Mouse (Mus musculus): Measurements from ENCODE around the gene Fbp1. TPM values are rescaled to one million over a fixed set of nuclear protein-coding genes. Genes with fewer than 3 reads are reported as not detected.
A peak's percentile ranks its signal among the peaks of the same experiment; 100 is the strongest.

Fbp1 gene
- polyA plus RNA-seq, 1 experiment: not detected

DNA sequence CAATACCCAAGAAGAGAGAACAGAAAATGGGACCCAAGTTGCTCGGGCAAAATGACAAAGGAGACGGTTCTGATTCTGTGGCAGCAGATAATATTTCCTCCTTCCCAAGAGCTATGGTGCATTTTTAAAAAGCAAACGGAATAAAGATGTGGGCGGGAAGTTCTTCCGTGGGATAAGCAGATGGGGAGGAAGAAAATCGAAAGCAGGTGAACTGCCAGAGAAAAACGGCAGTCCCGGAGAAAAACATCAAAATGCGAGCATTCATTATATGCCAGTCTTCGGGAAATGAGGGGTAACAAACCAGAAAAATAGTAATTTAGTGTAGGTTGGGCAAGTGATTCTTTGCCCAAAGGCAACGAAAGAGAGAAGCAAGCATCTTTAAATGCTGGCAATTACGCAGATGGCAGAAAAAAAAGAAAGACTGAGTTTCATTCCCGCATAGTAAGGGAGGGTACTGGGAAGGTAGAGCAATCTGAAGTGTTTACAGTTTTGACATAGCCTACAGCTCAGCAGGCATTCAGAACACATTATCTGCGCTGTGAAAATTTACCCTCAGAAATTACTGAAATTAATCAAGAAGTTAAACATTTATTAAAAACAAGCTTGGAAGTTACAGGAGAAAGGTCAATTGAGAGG is 19.6 kb upstream of the Fbp1 start:
- Histone ChIP-seq H3K4me2 (ENCODE audit: low read depth) (peak overlapping the region; percentile 20), H3K4me3 (no peak overlapping the region)

DNA sequence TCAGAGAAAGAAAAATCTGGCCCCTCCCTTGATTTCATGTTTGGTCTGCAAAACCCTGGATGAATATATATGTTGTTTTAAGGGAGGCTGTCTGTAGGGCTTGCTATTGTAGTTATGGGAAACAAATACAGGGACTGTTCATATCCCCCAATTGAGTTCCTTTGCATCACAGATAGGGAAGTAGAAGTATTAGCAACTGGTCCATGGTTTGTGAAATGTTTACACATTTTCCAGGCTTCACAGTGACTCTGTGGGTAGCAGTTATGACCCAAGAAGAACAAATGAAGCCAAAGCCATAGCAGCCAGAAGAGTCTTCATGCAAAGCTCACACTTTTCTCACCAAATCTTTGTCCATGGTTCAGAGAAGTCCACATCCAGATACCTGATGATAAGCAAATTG is 13.1 kb upstream of the Fbp1 start:
- Histone ChIP-seq H3K79me2 (ENCODE audit: control insufficient read depth, insufficient read depth) (no peaks in the 10 kb centered on the region), H3ac (ENCODE audit: control insufficient read depth, insufficient read length) (no peak overlapping the region), H3K36me3 (ENCODE audit: control insufficient read depth, insufficient read depth) (no peaks in the 10 kb centered on the region), H3K4me3 (no peak overlapping the region), H3K4me2 (ENCODE audit: low read depth) (no peak overlapping the region), H3K27me3 (ENCODE audit: control insufficient read depth, insufficient read depth, insufficient read length) (no peaks in the 10 kb centered on the region)
- TF ChIP-seq TCF3 (IDR thresholded peaks at IDR 0.05; ENCODE audit: insufficient read length, low read depth): no peak
- TF ChIP-seq USF1 (IDR thresholded peaks at IDR 0.05; ENCODE audit: low read depth): no peak
- TF ChIP-seq CEBPB (IDR thresholded peaks at IDR 0.05; ENCODE audit: insufficient read depth, poor library complexity, severe bottlenecking): no peak
- TF ChIP-seq TCF12 (IDR thresholded peaks at IDR 0.05; ENCODE audit: insufficient read depth, poor library complexity, severe bottlenecking): no peak
- TF ChIP-seq MYOD1 (IDR thresholded peaks at IDR 0.05; ENCODE audit: control insufficient read depth in 1 of 3, insufficient read length in 2 of 3, low read depth in 2 of 3): no peak
- TF ChIP-seq E2F4 (IDR thresholded peaks at IDR 0.05; ENCODE audit: insufficient read depth): no peak
- no peak for TF ChIP-seq MAX (IDR thresholded peaks at IDR 0.05; ENCODE audit: low read depth)
- no peak for TF ChIP-seq REST (IDR thresholded peaks at IDR 0.05; ENCODE audit: insufficient read depth, insufficient read length)
- TF ChIP-seq POLR2AphosphoS2 (IDR thresholded peaks at IDR 0.05; ENCODE audit: insufficient read length, low read depth): no peak
- TF ChIP-seq MYOG (IDR thresholded peaks at IDR 0.05; ENCODE audit: control insufficient read depth in 1 of 3, insufficient read depth in 1 of 3, insufficient read length in 2 of 3, low read depth in 2 of 3): no peak
- no peak for TF ChIP-seq POLR2A (IDR thresholded peaks at IDR 0.05; ENCODE audit: insufficient read length, low read depth)
- no peak for TF ChIP-seq SRF (IDR thresholded peaks at IDR 0.05; ENCODE audit: control insufficient read depth, insufficient read length, low read depth)

More for the DNA sequence above, 19.6 kb upstream of the Fbp1 start:
- TF ChIP-seq TCF3 (IDR thresholded peaks at IDR 0.05; ENCODE audit: insufficient read length, low read depth) (no peak), SRF (IDR thresholded peaks at IDR 0.05; ENCODE audit: control insufficient read depth, insufficient read length, low read depth) (no peak), TCF12 (IDR thresholded peaks at IDR 0.05; ENCODE audit: insufficient read depth, poor library complexity, severe bottlenecking) (no peak), MAX (IDR thresholded peaks at IDR 0.05; ENCODE audit: low read depth) (no peak), POLR2AphosphoS2 (IDR thresholded peaks at IDR 0.05; ENCODE audit: insufficient read length, low read depth) (no peak), REST (IDR thresholded peaks at IDR 0.05; ENCODE audit: insufficient read depth, insufficient read length) (no peak), USF1 (IDR thresholded peaks at IDR 0.05; ENCODE audit: low read depth) (no peak)
- H3K27me3 ChIP-seq (ENCODE audit: control insufficient read depth, insufficient read depth, insufficient read length): no peaks in the 10 kb centered on the region
- H3K36me3 ChIP-seq (ENCODE audit: control insufficient read depth, insufficient read depth): no peaks in the 10 kb centered on the region
- H3K79me2 ChIP-seq (ENCODE audit: control insufficient read depth, insufficient read depth): no peaks in the 10 kb centered on the region
- no peak overlapping the region for H3ac ChIP-seq (ENCODE audit: control insufficient read depth, insufficient read length)

DNA sequence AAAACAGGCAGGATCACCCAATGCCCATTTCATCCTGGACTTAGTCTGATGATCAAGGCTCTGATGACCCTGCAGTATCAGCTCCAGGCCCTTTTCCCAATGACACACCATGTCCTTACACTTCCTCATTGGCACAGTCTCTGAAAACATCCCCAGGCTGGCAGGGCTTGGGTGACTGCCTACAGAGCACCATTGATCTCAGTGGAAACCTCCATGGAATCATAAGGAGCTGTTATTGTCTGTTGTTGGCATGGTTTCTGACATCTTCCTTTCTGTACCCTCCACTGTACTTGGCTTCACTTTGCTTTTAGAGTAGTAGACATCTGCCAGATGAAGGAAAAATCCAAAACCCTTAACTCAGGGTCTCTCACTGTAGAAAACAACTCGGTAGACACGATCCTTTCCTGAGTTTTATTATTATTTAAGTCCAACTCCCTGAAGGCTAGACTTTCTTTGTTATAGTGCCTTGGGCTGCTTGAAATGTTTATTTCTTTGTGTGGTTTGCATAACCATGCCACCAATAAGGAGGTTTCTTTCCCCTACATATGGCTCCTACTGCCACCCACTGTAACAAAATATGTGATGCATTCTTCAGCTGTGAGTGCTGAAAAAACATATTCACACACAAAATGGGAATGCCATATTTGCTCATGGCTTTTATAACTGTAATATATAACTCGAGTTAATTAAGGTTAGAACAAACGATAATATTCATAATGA is 10.0 kb upstream of the Fbp1 start:
- Histone ChIP-seq H3K27me3 (ENCODE audit: control insufficient read depth, insufficient read depth, insufficient read length) (no peaks in the 10 kb centered on the region), H3K4me3 (no peak overlapping the region), H3K79me2 (ENCODE audit: control insufficient read depth, insufficient read depth) (no peaks in the 10 kb centered on the region), H3ac (ENCODE audit: control insufficient read depth, insufficient read length) (no peak overlapping the region), H3K36me3 (ENCODE audit: control insufficient read depth, insufficient read depth) (no peaks in the 10 kb centered on the region), H3K4me2 (ENCODE audit: low read depth) (no peak overlapping the region)
- no peak for TF ChIP-seq E2F4 (IDR thresholded peaks at IDR 0.05; ENCODE audit: insufficient read depth)
- TF ChIP-seq TCF3 (IDR thresholded peaks at IDR 0.05; ENCODE audit: insufficient read length, low read depth): no peak
- no peak for TF ChIP-seq POLR2AphosphoS2 (IDR thresholded peaks at IDR 0.05; ENCODE audit: insufficient read length, low read depth)
- TF ChIP-seq SRF (IDR thresholded peaks at IDR 0.05; ENCODE audit: control insufficient read depth, insufficient read length, low read depth): no peak

DNA sequence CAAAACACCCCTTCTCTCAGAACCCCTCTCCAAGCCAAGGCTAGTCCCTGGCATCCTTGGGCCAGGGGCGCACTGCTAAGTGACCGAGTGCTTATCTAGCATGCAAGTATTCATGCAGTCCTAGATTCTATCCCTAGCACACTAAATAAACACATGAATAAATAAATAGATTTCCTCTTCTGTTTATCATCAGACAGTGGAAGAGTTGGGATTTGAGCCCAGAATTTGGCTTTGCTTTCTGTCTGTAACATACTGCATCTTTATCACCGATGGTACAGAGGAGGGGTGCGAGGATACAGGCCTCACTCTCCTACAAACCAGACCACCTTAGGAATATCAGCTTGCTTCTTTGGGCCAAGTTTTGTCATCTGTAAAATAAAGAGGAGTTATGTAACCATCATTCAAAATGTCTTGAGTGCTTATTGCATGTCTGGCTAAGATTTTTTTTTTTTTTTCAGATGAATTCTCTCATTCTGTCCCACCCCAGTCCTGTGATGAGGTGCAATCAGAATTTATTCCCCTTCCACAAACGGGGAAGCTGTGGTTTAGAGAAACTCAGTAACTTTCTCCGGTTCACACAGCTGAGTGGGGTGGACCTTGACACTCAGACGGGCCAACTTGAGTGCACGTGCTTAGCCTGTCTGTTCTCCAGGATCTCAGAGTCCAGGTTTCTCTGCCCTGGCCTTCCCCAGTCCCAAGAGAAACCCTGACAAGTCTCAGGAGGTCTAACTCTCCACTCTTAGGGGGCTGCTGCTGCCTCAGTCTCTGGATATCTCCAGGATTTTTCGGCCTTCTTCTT is 5.2 kb upstream of the Fbp1 start:
- H3ac ChIP-seq (ENCODE audit: control insufficient read depth, insufficient read length): no peak overlapping the region
- TF ChIP-seq POLR2AphosphoS2 (IDR thresholded peaks at IDR 0.05; ENCODE audit: insufficient read length, low read depth) (no peak), MYOG (IDR thresholded peaks at IDR 0.05; ENCODE audit: control insufficient read depth in 1 of 3, insufficient read depth in 1 of 3, insufficient read length in 2 of 3, low read depth in 2 of 3) (no peak), MYOD1 (IDR thresholded peaks at IDR 0.05; ENCODE audit: control insufficient read depth in 1 of 3, insufficient read length in 2 of 3, low read depth in 2 of 3) (no peak), E2F4 (IDR thresholded peaks at IDR 0.05; ENCODE audit: insufficient read depth) (no peak), TCF3 (IDR thresholded peaks at IDR 0.05; ENCODE audit: insufficient read length, low read depth) (no peak), USF1 (IDR thresholded peaks at IDR 0.05; ENCODE audit: low read depth) (no peak), CEBPB (IDR thresholded peaks at IDR 0.05; ENCODE audit: insufficient read depth, poor library complexity, severe bottlenecking) (no peak), SRF (IDR thresholded peaks at IDR 0.05; ENCODE audit: control insufficient read depth, insufficient read length, low read depth) (no peak), REST (IDR thresholded peaks at IDR 0.05; ENCODE audit: insufficient read depth, insufficient read length) (no peak), TCF12 (IDR thresholded peaks at IDR 0.05; ENCODE audit: insufficient read depth, poor library complexity, severe bottlenecking) (no peak)

More for the DNA sequence above, 5.2 kb upstream of the Fbp1 start:
- no peaks in the 10 kb centered on the region for H3K36me3 ChIP-seq (ENCODE audit: control insufficient read depth, insufficient read depth)
- H3K79me2 ChIP-seq (ENCODE audit: control insufficient read depth, insufficient read depth): no peaks in the 10 kb centered on the region
- H3K4me3 ChIP-seq: no peak overlapping the region
- H3K4me2 ChIP-seq (ENCODE audit: low read depth): no peak overlapping the region
- H3K27me3 ChIP-seq (ENCODE audit: control insufficient read depth, insufficient read depth, insufficient read length): peaks cover 23% of the 10 kb centered on the region

Data from myocyte (in vitro differentiated cells).